Mouse (Mus musculus): ENCODE measurements around the gene Gapvd1. TPM values are rescaled to one million over a fixed set of nuclear protein-coding genes. Genes with fewer than 3 reads are reported as not detected.

Gapvd1 gene
- polyA plus RNA-seq, 1 experiment from 2014 or later, result 78.5 TPM

GRCm38 (mm10) chr2:34646541-34646865, 108.5 kb downstream of the Gapvd1 start:
- H3K27ac ChIP-seq (ENCODE audit: poor library complexity, severe bottlenecking), result no peak overlapping the region
- 8% methylated on average over 5 of the region's 5 CpGs for WGBS
- no peaks in the 10 kb centered on the region for H3K36me3 ChIP-seq
- no peak for ATAC-seq (ENCODE audit: insufficient number of reproducible peaks, low FRiP score)
- H3K9me3 ChIP-seq (replicated peaks), result no peaks in the 10 kb centered on the region
- peaks cover 9% of the 10 kb centered on the region for H3K4me1 ChIP-seq (replicated peaks)
- no peaks in the 10 kb centered on the region for H3K27me3 ChIP-seq (replicated peaks)
- H3K4me3 ChIP-seq, result peak overlapping the region; percentile 53
- peak overlapping the region; percentile 78 for H3K4me2 ChIP-seq
- H3K9ac ChIP-seq, result 0 out of 2 replicates have a peak overlapping the region, but pooled peaks have one; percentile 64

GRCm38 (mm10) chr2:34645851-34646540, 109.0 kb downstream of the Gapvd1 start:
- no peaks in the 10 kb centered on the region for H3K27me3 ChIP-seq (replicated peaks)
- no peaks in the 10 kb centered on the region for H3K36me3 ChIP-seq
- H3K27ac ChIP-seq (ENCODE audit: poor library complexity, severe bottlenecking), result 0 out of 2 replicates have a peak overlapping the region, but pooled peaks have one; percentile 20
- H3K4me1 ChIP-seq (replicated peaks), result peaks cover 9% of the 10 kb centered on the region
- 4% methylated on average over 21 of the region's 21 CpGs for WGBS
- no peaks in the 10 kb centered on the region for H3K9me3 ChIP-seq (replicated peaks)
- peak; percentile 92 for ATAC-seq (ENCODE audit: insufficient number of reproducible peaks, low FRiP score)
- H3K9ac ChIP-seq, result peak overlapping the region; percentile 64
- H3K4me2 ChIP-seq, result peak overlapping the region; percentile 78
- peak overlapping the region; percentile 53 for H3K4me3 ChIP-seq

GRCm38 (mm10) chr2:34644571-34645526, 110.2 kb downstream of the Gapvd1 start:
- 32% methylated on average over 22 of the region's 22 CpGs for whole genome bisulfite sequencing
- no peak for ATAC-seq (ENCODE audit: insufficient number of reproducible peaks, low FRiP score)
- Histone ChIP-seq H3K27ac (ENCODE audit: poor library complexity, severe bottlenecking) (no peak overlapping the region), H3K4me2 (0 out of 2 replicates have a peak overlapping the region, but pooled peaks have one; percentile 11), H3K4me3 (no peak overlapping the region), H3K9me3 (replicated peaks) (no peaks in the 10 kb centered on the region), H3K27me3 (replicated peaks) (no peaks in the 10 kb centered on the region), H3K36me3 (no peaks in the 10 kb centered on the region), H3K9ac (no peak overlapping the region), H3K4me1 (replicated peaks) (peaks cover 9% of the 10 kb centered on the region)

GRCm38 (mm10) chr2:34642351-34642750, 112.7 kb downstream of the Gapvd1 start:
- ATAC-seq (ENCODE audit: insufficient number of reproducible peaks, low FRiP score), result no peak
- no peaks in the 10 kb centered on the region for H3K36me3 ChIP-seq
- no peak overlapping the region for H3K4me3 ChIP-seq
- 0 out of 2 replicates have a peak, but pooled peaks cover 12% of the 10 kb centered on the region for H3K27me3 ChIP-seq (replicated peaks)
- no peak overlapping the region for H3K27ac ChIP-seq (ENCODE audit: poor library complexity, severe bottlenecking)
- no peak overlapping the region for H3K9ac ChIP-seq
- peaks cover 12% of the 10 kb centered on the region for H3K4me1 ChIP-seq (replicated peaks)
- 33% methylated on average over 2 of the region's 2 CpGs for WGBS
- no peaks in the 10 kb centered on the region for H3K9me3 ChIP-seq (replicated peaks)
- no peak overlapping the region for H3K4me2 ChIP-seq

GRCm38 (mm10) chr2:34639725-34640124, 115.3 kb downstream of the Gapvd1 start:
- ATAC-seq (ENCODE audit: insufficient number of reproducible peaks, low FRiP score), result no peak
- whole genome bisulfite sequencing, result 54% methylated on average over 5 of the region's 5 CpGs

GRCm38 (mm10) chr2:34638955-34639650, 115.9 kb downstream of the Gapvd1 start:
- H3K27ac ChIP-seq (ENCODE audit: poor library complexity, severe bottlenecking), result no peak overlapping the region
- WGBS, result 21% methylated on average over 37 of the region's 37 CpGs

More at GRCm38 (mm10) chr2:34639725-34640124, 115.3 kb downstream of the Gapvd1 start:
- Histone ChIP-seq H3K27ac (ENCODE audit: poor library complexity, severe bottlenecking) (no peak overlapping the region), H3K4me2 (no peak overlapping the region), H3K4me1 (replicated peaks) (peaks cover 6% of the 10 kb centered on the region; the same call in 1 of the 2 replicates), H3K9ac (no peak overlapping the region), H3K4me3 (no peak overlapping the region), H3K27me3 (replicated peaks) (0 out of 2 replicates have a peak, but pooled peaks cover 12% of the 10 kb centered on the region), H3K9me3 (replicated peaks) (no peaks in the 10 kb centered on the region), H3K36me3 (no peaks in the 10 kb centered on the region)

GRCm38 (mm10) chr2:34635249-34636165, 119.5 kb downstream of the Gapvd1 start:
- H3K4me3 ChIP-seq, result no peak overlapping the region
- no peak overlapping the region for H3K27ac ChIP-seq (ENCODE audit: poor library complexity, severe bottlenecking)
- H3K36me3 ChIP-seq, result no peaks in the 10 kb centered on the region
- no peak overlapping the region for H3K4me2 ChIP-seq
- ATAC-seq (ENCODE audit: insufficient number of reproducible peaks, low FRiP score), result no peak
- no peaks in the 10 kb centered on the region for H3K9me3 ChIP-seq (replicated peaks)
- 77% methylated on average over 14 of the region's 14 CpGs for WGBS
- peaks cover 6% of the 10 kb centered on the region; the same call in 1 of the 2 replicates for H3K4me1 ChIP-seq (replicated peaks)
- H3K9ac ChIP-seq, result no peak overlapping the region
- H3K27me3 ChIP-seq (replicated peaks), result 0 out of 2 replicates have a peak, but pooled peaks cover 12% of the 10 kb centered on the region

More at GRCm38 (mm10) chr2:34638955-34639650, 115.9 kb downstream of the Gapvd1 start:
- Histone ChIP-seq H3K36me3 (no peaks in the 10 kb centered on the region), H3K9ac (peak overlapping the region; percentile 65), H3K4me2 (peak overlapping the region; percentile 76), H3K4me3 (peak overlapping the region; percentile 40), H3K9me3 (replicated peaks) (no peaks in the 10 kb centered on the region), H3K4me1 (replicated peaks) (peaks cover 6% of the 10 kb centered on the region; the same call in 1 of the 2 replicates), H3K27me3 (replicated peaks) (0 out of 2 replicates have a peak, but pooled peaks cover 12% of the 10 kb centered on the region)
- ATAC-seq (ENCODE audit: insufficient number of reproducible peaks, low FRiP score), result no peak; the same call in 1 of the 2 replicates

GRCm38 (mm10) chr2:34632051-34632450, 123.0 kb downstream of the Gapvd1 start:
- Histone ChIP-seq H3K4me2 (no peak overlapping the region), H3K4me3 (no peak overlapping the region), H3K9ac (no peak overlapping the region), H3K27me3 (replicated peaks) (no peaks in the 10 kb centered on the region), H3K36me3 (no peaks in the 10 kb centered on the region), H3K9me3 (replicated peaks) (no peaks in the 10 kb centered on the region), H3K27ac (ENCODE audit: poor library complexity, severe bottlenecking) (no peak overlapping the region), H3K4me1 (replicated peaks) (peaks cover 28% of the 10 kb centered on the region)
- WGBS, result 85% methylated on average over 12 of the region's 12 CpGs
- no peak for ATAC-seq (ENCODE audit: insufficient number of reproducible peaks, low FRiP score)

GRCm38 (mm10) chr2:34630445-34630844, 124.6 kb downstream of the Gapvd1 start:
- no peak overlapping the region for H3K27ac ChIP-seq (ENCODE audit: poor library complexity, severe bottlenecking)
- ATAC-seq (ENCODE audit: insufficient number of reproducible peaks, low FRiP score), result no peak

GRCm38 (mm10) chr2:34629758-34630157, 125.3 kb downstream of the Gapvd1 start:
- Histone ChIP-seq H3K9ac (no peak overlapping the region), H3K27ac (ENCODE audit: poor library complexity, severe bottlenecking) (no peak overlapping the region), H3K4me3 (no peak overlapping the region), H3K4me1 (replicated peaks) (peaks cover 31% of the 10 kb centered on the region), H3K9me3 (replicated peaks) (no peaks in the 10 kb centered on the region), H3K36me3 (peaks cover 4% of the 10 kb centered on the region; the same call in 1 of the 2 replicates), H3K27me3 (replicated peaks) (no peaks in the 10 kb centered on the region), H3K4me2 (no peak overlapping the region)
- no peak for ATAC-seq (ENCODE audit: insufficient number of reproducible peaks, low FRiP score)
- WGBS, result 68% methylated on average over 7 of the region's 7 CpGs

More at GRCm38 (mm10) chr2:34630445-34630844, 124.6 kb downstream of the Gapvd1 start:
- Histone ChIP-seq H3K36me3 (no peaks in the 10 kb centered on the region), H3K4me2 (no peak overlapping the region), H3K27me3 (replicated peaks) (no peaks in the 10 kb centered on the region), H3K4me3 (no peak overlapping the region), H3K4me1 (replicated peaks) (peaks cover 30% of the 10 kb centered on the region), H3K9ac (no peak overlapping the region), H3K9me3 (replicated peaks) (no peaks in the 10 kb centered on the region)
- WGBS, result 84% methylated on average over 6 of the region's 6 CpGs

All from heart, embryonic 12.5 days (tissue).